Comparison of ENCODE assay signal across 8 mouse cellular contexts in the genomic region with DNA sequence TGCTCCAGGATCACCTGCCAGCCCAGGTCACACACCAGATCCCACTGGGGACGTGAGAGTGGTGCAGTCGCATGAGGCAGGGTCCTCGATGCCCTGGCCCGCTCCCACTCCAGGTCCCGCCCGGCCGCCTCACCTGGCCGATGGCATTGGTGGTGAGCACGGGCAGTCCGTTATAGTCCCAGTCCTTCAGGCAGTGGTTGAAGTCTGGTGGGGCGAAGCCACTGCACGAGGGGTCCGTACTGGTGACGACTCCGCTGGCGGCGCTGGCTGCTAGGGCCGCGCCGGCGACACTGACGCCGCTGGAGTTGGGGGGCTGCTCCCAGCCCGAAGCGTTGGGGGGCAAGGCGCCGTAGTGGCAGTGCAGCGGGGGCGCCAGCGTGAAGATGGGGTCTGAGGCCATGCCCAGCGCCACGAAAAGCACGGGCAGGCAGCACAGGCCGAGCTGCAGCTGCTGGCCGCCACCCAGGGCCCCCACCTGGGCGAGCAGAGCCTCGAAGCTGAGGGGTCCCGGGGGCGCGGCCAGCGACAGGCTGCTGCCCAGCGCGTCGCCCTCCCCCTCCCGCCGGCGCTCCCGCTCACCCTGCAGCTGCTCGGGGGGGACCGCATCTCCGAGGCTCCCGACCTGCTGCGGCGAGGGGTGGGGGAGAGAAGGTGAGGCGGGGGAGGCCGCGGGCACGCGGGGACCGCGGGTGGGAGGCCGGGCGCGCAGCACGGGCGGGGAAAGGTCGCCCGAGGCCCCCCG. TPM values are rescaled to one million over a fixed set of nuclear protein-coding genes. Genes with fewer than 3 reads are reported as not detected.
DNase-seq lines count a peak whose midpoint lies in the region; ATAC-seq and TF ChIP-seq lines count a peak whose summit lies in the region.

No protein-coding gene starts in this region.

- H3K9me3 ChIP-seq in lung, embryonic 14.5 days (ENCODE audit: low read depth, low read length), result no peaks in the 10 kb centered on the region
- H3K9me3 ChIP-seq in forebrain, embryonic 13.5 days (replicated peaks), result no peaks in the 10 kb centered on the region
- H3K9me3 ChIP-seq in liver, embryonic 11.5 days (ENCODE audit: control insufficient read depth, low read length), result no peaks in the 10 kb centered on the region
- H3K9me3 ChIP-seq in stomach, embryonic 14.5 days (ENCODE audit: control insufficient read depth, low read depth, low read length), result no peaks in the 10 kb centered on the region

- peak; percentile 35 for DNase-seq in CD4-positive, CD25-positive, alpha-beta regulatory T cell, adult 2 months (ENCODE audit: low read depth, low spot score)
- peak; percentile 43 for DNase-seq in lung, embryonic 14.5 days
- DNase-seq in lung, adult 18-20 months, result no peak
- no peak for DNase-seq in liver, embryonic 11.5 days (ENCODE audit: low spot score)
- DNase-seq in urinary bladder, postnatal 14 days (ENCODE audit: low spot score), result no peak

- WGBS in lung, embryonic 14.5 days, result under 1% methylated on average over 58 of the region's 69 CpGs
- 4% methylated on average over 54 of the region's 69 CpGs for WGBS in forebrain, embryonic 13.5 days
- WGBS in liver, embryonic 11.5 days, result 4% methylated on average over 68 of the region's 69 CpGs
- WGBS in stomach, embryonic 14.5 days, result 2% methylated on average over 56 of the region's 69 CpGs

- peak overlapping the region; percentile 93 for H3K9ac ChIP-seq in lung, embryonic 14.5 days
- H3K9ac ChIP-seq in forebrain, embryonic 13.5 days, result peak overlapping the region; percentile 99
- H3K9ac ChIP-seq in liver, embryonic 11.5 days (ENCODE audit: low read depth, low read length), result peak overlapping the region; percentile 61
- peak overlapping the region; percentile 89 for H3K9ac ChIP-seq in stomach, embryonic 14.5 days (replicated peaks; ENCODE audit: low read depth, low read length)

- no peak for TF ChIP-seq CTCF in lung, embryonic 14.5 days (IDR thresholded peaks at IDR 0.05; ENCODE audit: low read depth)

- peak overlapping the region; percentile 88 for H3K4me3 ChIP-seq in lung, embryonic 14.5 days (ENCODE audit: low read depth, low read length)
- peak overlapping the region; percentile 92 for H3K4me3 ChIP-seq in forebrain, embryonic 13.5 days
- peak overlapping the region; percentile 75 for H3K4me3 ChIP-seq in liver, embryonic 11.5 days (ENCODE audit: low read depth, low read length)
- peak overlapping the region; percentile 86 for H3K4me3 ChIP-seq in stomach, embryonic 14.5 days (ENCODE audit: low read depth, low read length)

- ATAC-seq in CD4-positive, CD25-positive, alpha-beta regulatory T cell, adult 4 months, result no peak
- ATAC-seq in lung, embryonic 14.5 days (ENCODE audit: insufficient read depth), result peak; percentile 59
- peak; percentile 64 for ATAC-seq in forebrain, embryonic 13.5 days
- ATAC-seq in liver, embryonic 11.5 days (replicated peaks; ENCODE audit: low FRiP score), result peak; percentile 29; the same call in 1 of the 2 replicates
- ATAC-seq in stomach, embryonic 14.5 days (ENCODE audit: insufficient number of reproducible peaks, insufficient read depth, low FRiP score, low read depth), result peak; percentile 12

- H3K27me3 ChIP-seq in lung, embryonic 14.5 days (ENCODE audit: insufficient read depth, low read length), result no peaks in the 10 kb centered on the region; the same call in 1 of the 2 replicates
- H3K27me3 ChIP-seq in forebrain, embryonic 13.5 days, result no peaks in the 10 kb centered on the region
- H3K27me3 ChIP-seq in liver, embryonic 11.5 days (replicated peaks; ENCODE audit: control insufficient read depth, insufficient read depth, low read length), result peaks cover 34% of the 10 kb centered on the region
- H3K27me3 ChIP-seq in stomach, embryonic 14.5 days (ENCODE audit: control insufficient read depth, insufficient read depth, low read length), result no peaks in the 10 kb centered on the region

- no peaks in the 10 kb centered on the region for H3K4me1 ChIP-seq in lung, embryonic 14.5 days (ENCODE audit: insufficient read depth)
- peaks cover 18% of the 10 kb centered on the region for H3K4me1 ChIP-seq in forebrain, embryonic 13.5 days
- H3K4me1 ChIP-seq in liver, embryonic 11.5 days (replicated peaks; ENCODE audit: control insufficient read depth, insufficient read depth, low read length), result peaks cover 4% of the 10 kb centered on the region; the same call in 1 of the 2 replicates
- H3K4me1 ChIP-seq in stomach, embryonic 14.5 days (ENCODE audit: control insufficient read depth, insufficient read depth, low read length), result peaks cover 9% of the 10 kb centered on the region; the same call in 1 of the 2 replicates

- H3K4me2 ChIP-seq in lung, embryonic 14.5 days, result peak overlapping the region; percentile 99
- peak overlapping the region; percentile 99 for H3K4me2 ChIP-seq in forebrain, embryonic 13.5 days
- peak overlapping the region; percentile 92 for H3K4me2 ChIP-seq in liver, embryonic 11.5 days
- H3K4me2 ChIP-seq in stomach, embryonic 14.5 days (replicated peaks; ENCODE audit: low read depth, low read length), result peak overlapping the region; percentile 98

- peak overlapping the region; percentile 82 for H3K27ac ChIP-seq in lung, embryonic 14.5 days (ENCODE audit: low read depth)
- H3K27ac ChIP-seq in forebrain, embryonic 13.5 days, result peak overlapping the region; percentile 84
- no peak overlapping the region for H3K27ac ChIP-seq in liver, embryonic 11.5 days (ENCODE audit: low read depth, low read length)
- H3K27ac ChIP-seq in stomach, embryonic 14.5 days (ENCODE audit: low read length), result peak overlapping the region; percentile 82

- peaks cover 37% of the 10 kb centered on the region for H3K36me3 ChIP-seq in lung, embryonic 14.5 days (ENCODE audit: insufficient read depth)
- H3K36me3 ChIP-seq in forebrain, embryonic 13.5 days (ENCODE audit: poor library complexity, severe bottlenecking), result peaks cover 57% of the 10 kb centered on the region
- H3K36me3 ChIP-seq in liver, embryonic 11.5 days (ENCODE audit: control insufficient read depth, insufficient read depth, low read length), result peaks cover 3% of the 10 kb centered on the region; the same call in 1 of the 2 replicates
- peaks cover 39% of the 10 kb centered on the region; the same call in 1 of the 2 replicates for H3K36me3 ChIP-seq in stomach, embryonic 14.5 days (ENCODE audit: control insufficient read depth, insufficient read depth, low read length)

RNA-seq across cellular contexts. Expression of a gene that starts 0.7 kb away (rescaled TPM):
- 1 to 10 TPM in 1 of 2 experiments, under 1 TPM in 1; 0.71 to 1.1 TPM for polyA plus RNA-seq in CD4-positive, CD25-positive, alpha-beta regulatory T cell, adult 4 months (2017; shearing (Covaris generic))
- 27.0 and 29.2 TPM in 2 replicates for polyA plus RNA-seq in lung, embryonic 14.5 days (2014; fragmentation: Nextera tagmentation; extraction: Ambion mirVana)
- polyA plus RNA-seq in forebrain, embryonic 13.5 days (2015; fragmentation: Nextera tagmentation; extraction: Ambion mirVana), result 90.8 and 102 TPM in 2 replicates
- polyA plus RNA-seq in liver, embryonic 11.5 days (2014; fragmentation: Nextera tagmentation; extraction: Ambion mirVana), result 10.5 and 14.0 TPM in 2 replicates
- 44.9 and 51.3 TPM in 2 replicates for polyA plus RNA-seq in stomach, embryonic 14.5 days (2014; fragmentation: Nextera tagmentation; extraction: Ambion mirVana)

RNA-seq across cellular contexts. Expression of a gene that starts 13.6 kb away (rescaled TPM):
- not detected for polyA plus RNA-seq in CD4-positive, CD25-positive, alpha-beta regulatory T cell, adult 4 months (2017; shearing (Covaris generic))
- polyA plus RNA-seq in lung, embryonic 14.5 days (2014; fragmentation: Nextera tagmentation; extraction: Ambion mirVana), result 29.3 and 33.7 TPM in 2 replicates
- 28.2 and 30.5 TPM in 2 replicates for polyA plus RNA-seq in forebrain, embryonic 13.5 days (2015; fragmentation: Nextera tagmentation; extraction: Ambion mirVana)
- polyA plus RNA-seq in liver, embryonic 11.5 days (2014; fragmentation: Nextera tagmentation; extraction: Ambion mirVana), result 5.5 and 6.7 TPM in 2 replicates
- polyA plus RNA-seq in stomach, embryonic 14.5 days (2014; fragmentation: Nextera tagmentation; extraction: Ambion mirVana), result 40.1 and 41.0 TPM in 2 replicates

RNA-seq across cellular contexts. Expression of a gene that starts 20.0 kb away (rescaled TPM):
- 10 to 100 TPM; 19.6 to 33.9 TPM for polyA plus RNA-seq in CD4-positive, CD25-positive, alpha-beta regulatory T cell, adult 4 months (2017; shearing (Covaris generic))
- polyA plus RNA-seq in lung, embryonic 14.5 days (2014; fragmentation: Nextera tagmentation; extraction: Ambion mirVana), result 134 and 139 TPM in 2 replicates
- 167 and 171 TPM in 2 replicates for polyA plus RNA-seq in forebrain, embryonic 13.5 days (2015; fragmentation: Nextera tagmentation; extraction: Ambion mirVana)
- 117 and 132 TPM in 2 replicates for polyA plus RNA-seq in liver, embryonic 11.5 days (2014; fragmentation: Nextera tagmentation; extraction: Ambion mirVana)
- polyA plus RNA-seq in stomach, embryonic 14.5 days (2014; fragmentation: Nextera tagmentation; extraction: Ambion mirVana), result 136 and 152 TPM in 2 replicates

RNA-seq across cellular contexts. Expression of a gene that starts 20.2 kb away (rescaled TPM):
- polyA plus RNA-seq in CD4-positive, CD25-positive, alpha-beta regulatory T cell, adult 4 months (2017; shearing (Covaris generic)), result not detected
- not detected in 2 replicates for polyA plus RNA-seq in lung, embryonic 14.5 days (2014; fragmentation: Nextera tagmentation; extraction: Ambion mirVana)
- 0.23 and 0.52 TPM in 2 replicates for polyA plus RNA-seq in forebrain, embryonic 13.5 days (2015; fragmentation: Nextera tagmentation; extraction: Ambion mirVana)
- polyA plus RNA-seq in liver, embryonic 11.5 days (2014; fragmentation: Nextera tagmentation; extraction: Ambion mirVana), result not detected in 2 replicates
- polyA plus RNA-seq in stomach, embryonic 14.5 days (2014; fragmentation: Nextera tagmentation; extraction: Ambion mirVana), result 0.32 TPM in 1 of 2 replicates, not detected in the other

RNA-seq across cellular contexts. Expression of a gene that starts 23.8 kb away (rescaled TPM):
- polyA plus RNA-seq in CD4-positive, CD25-positive, alpha-beta regulatory T cell, adult 4 months (2017; shearing (Covaris generic)), result not detected
- polyA plus RNA-seq in lung, embryonic 14.5 days (2014; fragmentation: Nextera tagmentation; extraction: Ambion mirVana), result 0.22 and 0.31 TPM in 2 replicates
- 0.69 and 0.85 TPM in 2 replicates for polyA plus RNA-seq in forebrain, embryonic 13.5 days (2015; fragmentation: Nextera tagmentation; extraction: Ambion mirVana)
- polyA plus RNA-seq in liver, embryonic 11.5 days (2014; fragmentation: Nextera tagmentation; extraction: Ambion mirVana), result 0.21 TPM in 1 of 2 replicates, not detected in the other
- polyA plus RNA-seq in stomach, embryonic 14.5 days (2014; fragmentation: Nextera tagmentation; extraction: Ambion mirVana), result 7.1 and 8.5 TPM in 2 replicates

Comparison
In these comparisons a context has a peak if more than half of its experiments do, and no peak if none do; other contexts are left out.
1. DNase-seq: peak in CD4-positive, CD25-positive, alpha-beta regulatory T cell, adult 2 months (single experiment) and lung, embryonic 14.5 days (single experiment); none in lung, adult 18-20 months (0 of 2), liver, embryonic 11.5 days (single experiment) and urinary bladder, postnatal 14 days (single experiment).
2. Peak in every context shown above with its lines, with median percentiles within 50 percentile points of each other: H3K4me2 ChIP-seq, H3K4me3 ChIP-seq and H3K9ac ChIP-seq.